Mouse (Mus musculus) T-helper 2 cell (primary cell): ENCODE measurements at regions not wholly inside any gene's neighbourhood (a gene's known extent, or its start where the extent isn't known, plus 50 kb on each side); places are given as distances from the start of the nearest gene placed in this dataset.

Experiments used
- in situ Hi-C: fragments of 300-600 bp; cut with MboI, MseI; formaldehyde crosslinking; loops from one replicate; pipeline ENCODE4 v1.15.1; 2025; ENCODE audit warnings: high pct_unique_total_duplicates

DNA sequence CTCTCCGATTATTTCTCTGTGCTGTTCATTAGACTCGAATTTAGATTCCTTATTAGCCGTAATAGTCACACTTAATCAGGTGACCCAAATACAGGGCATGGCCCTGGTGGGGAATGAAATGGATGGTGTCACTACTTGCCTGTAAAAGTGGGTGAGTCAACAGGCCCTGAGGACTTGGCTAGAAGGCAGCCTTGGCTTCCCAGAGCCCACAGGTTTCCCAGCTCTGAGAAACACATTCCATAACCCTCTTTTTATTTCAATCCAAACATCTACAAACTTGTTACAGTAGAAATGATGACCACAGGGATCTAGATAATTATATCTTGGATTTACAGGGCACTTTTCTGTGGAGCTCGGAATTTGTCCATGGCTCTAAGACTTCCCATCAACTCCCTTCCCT, 105.2 kb upstream of the Slc7a11 start:
- in situ Hi-C loops = no loop called here

DNA sequence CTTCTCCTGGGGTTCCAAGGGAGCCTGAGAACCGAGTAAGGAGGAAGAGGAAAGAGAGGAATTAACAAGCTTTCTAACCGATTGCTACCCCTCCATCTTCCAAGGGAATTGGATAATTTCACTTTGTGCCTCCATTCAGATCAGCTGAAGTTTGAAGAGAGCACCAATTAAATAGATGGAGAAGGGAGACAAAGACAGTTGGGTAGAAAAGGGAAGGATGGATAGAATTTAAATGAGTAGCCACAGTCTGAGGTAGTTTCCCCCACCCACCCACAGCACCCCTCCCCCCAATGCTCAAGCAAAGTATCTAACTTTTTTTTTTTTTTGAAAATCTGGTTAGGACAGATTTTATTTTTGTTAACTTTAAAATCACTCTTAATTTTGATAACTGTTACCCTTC, 87.2 kb upstream of the Slc7a11 start:
- in situ Hi-C loops = no loop called here

DNA sequence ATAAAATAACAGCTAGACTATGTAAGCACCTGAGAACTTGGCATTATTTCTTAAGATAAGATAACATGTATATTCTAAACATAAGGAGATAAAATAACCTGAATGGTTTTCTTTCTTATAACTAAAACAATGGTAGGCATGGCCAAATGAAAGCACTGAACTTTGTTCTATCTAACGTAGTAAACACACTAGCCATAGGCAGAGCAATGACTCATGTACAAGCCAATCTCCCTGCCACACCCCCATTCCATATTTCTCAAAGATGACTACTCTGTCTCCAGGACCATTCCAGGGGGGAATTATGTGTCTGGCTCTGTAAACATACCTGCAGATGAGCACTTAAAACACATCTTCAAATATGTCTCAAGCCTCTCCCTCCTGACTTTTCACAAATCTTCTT, 80.6 kb upstream of the Slc7a11 start:
- in situ Hi-C loops = no loop called here

DNA sequence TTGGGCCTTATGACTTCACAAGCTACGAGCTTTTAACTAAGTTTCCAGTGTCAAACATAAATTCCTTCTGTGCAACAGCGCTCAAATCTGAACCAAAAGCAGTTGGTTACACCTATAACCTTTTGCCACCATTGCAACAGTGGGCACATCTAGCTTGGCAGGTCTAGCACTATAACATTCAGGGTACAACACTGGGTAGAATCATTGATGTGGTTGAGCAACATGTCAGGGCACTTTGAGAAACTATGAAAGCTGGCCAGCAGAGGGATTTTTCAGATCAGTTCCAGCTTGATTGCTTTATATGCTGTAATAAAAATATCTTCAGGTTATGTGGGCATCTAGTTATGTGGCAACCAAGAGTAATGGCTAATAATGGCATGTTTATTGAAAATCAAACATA, 63.8 kb upstream of the Slc7a11 start:
- in situ Hi-C loops = loop anchor here (5.0 kb wide), 1 partner anchor 60 kb away; no protein-coding TSS in a partner anchor
